Comparison of ENCODE assay signal across 9 mouse cellular contexts in the genomic region with DNA sequence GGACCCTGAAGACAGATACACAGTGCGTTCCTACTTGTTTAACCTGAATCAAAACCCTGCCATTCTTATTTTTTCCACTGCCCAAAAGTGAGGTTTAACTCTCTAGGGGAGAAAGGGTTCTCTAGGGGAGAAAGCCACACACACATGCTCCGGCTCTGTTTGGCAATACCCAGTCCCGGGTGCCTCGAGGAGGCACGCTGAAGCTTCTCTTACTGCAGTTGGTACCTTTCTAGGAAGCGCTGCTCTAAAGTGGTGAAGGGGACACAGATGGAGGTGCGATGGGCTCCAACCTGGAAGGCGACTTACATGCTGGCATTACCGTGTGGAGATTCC. TPM values are rescaled to one million over a fixed set of nuclear protein-coding genes. Genes with fewer than 3 reads are reported as not detected.
DNase-seq lines count a peak whose midpoint lies in the region; ATAC-seq and TF ChIP-seq lines count a peak whose summit lies in the region.
"Had no signal": no experiment of that assay in that cellular context is flagged by ENCODE, and none has a peak within 500 bp of the region (broad histone marks: within the 10 kb centered on the region; RNA-seq: fewer than 3 reads in every experiment).

No protein-coding gene starts in this region.

- H3K4me3 ChIP-seq in heart, embryonic 11.5 days (ENCODE audit: low read depth, low read length): peak overlapping the region; percentile 80
- H3K4me3 ChIP-seq in ES-Bruce4 (ENCODE audit: low read depth, low read length): peak overlapping the region; percentile 55
- H3K4me3 ChIP-seq in forebrain, postnatal 0 days (ENCODE audit: low read depth, low read length): peak overlapping the region; percentile 64
- H3K4me3 ChIP-seq in liver, embryonic 16.5 days (ENCODE audit: low read depth, low read length): peak overlapping the region; percentile 56

- H3K9ac ChIP-seq in heart, embryonic 11.5 days (ENCODE audit: low read depth, low read length): peak overlapping the region; percentile 77
- H3K9ac ChIP-seq in ES-Bruce4 (ENCODE audit: low read depth, poor library complexity, severe bottlenecking): 0 out of 2 replicates have a peak overlapping the region, but pooled peaks have one; percentile 43
- peak overlapping the region; percentile 53 for H3K9ac ChIP-seq in forebrain, postnatal 0 days
- no peak overlapping the region for H3K9ac ChIP-seq in liver, embryonic 16.5 days (ENCODE audit: low read depth, low read length)

- no peak for DNase-seq in heart, postnatal 4 days
- no peak for DNase-seq in forebrain, postnatal 0 days
- no peak for DNase-seq in layer of hippocampus, adult 18-20 months (ENCODE audit: low spot score in 2 of 2)
- DNase-seq in gastrocnemius, postnatal 36 days: no peak
- no peak for DNase-seq in kidney, postnatal 36 days

- TF ChIP-seq EP300 in ES-Bruce4 (IDR thresholded peaks at IDR 0.05; ENCODE audit: insufficient read depth, low read depth, low read length): no peak

- H3K27ac ChIP-seq in heart, embryonic 11.5 days (ENCODE audit: low read depth, low read length): peak overlapping the region; percentile 73; the same call in 1 of the 2 replicates
- no peak overlapping the region for H3K27ac ChIP-seq in ES-Bruce4 (ENCODE audit: insufficient read depth, low read length)
- H3K27ac ChIP-seq in forebrain, postnatal 0 days (ENCODE audit: low read depth, low read length): no peak overlapping the region
- H3K27ac ChIP-seq in liver, embryonic 16.5 days (ENCODE audit: low read length): no peak overlapping the region

- no peaks in the 10 kb centered on the region for H3K36me3 ChIP-seq in heart, embryonic 11.5 days (ENCODE audit: control insufficient read depth, insufficient read depth, low read length)
- no peaks in the 10 kb centered on the region for H3K36me3 ChIP-seq in ES-Bruce4 (ENCODE audit: control insufficient read depth, insufficient read depth, low read length, poor library complexity, severe bottlenecking)
- H3K36me3 ChIP-seq in forebrain, postnatal 0 days (ENCODE audit: insufficient read depth): no peaks in the 10 kb centered on the region
- no peaks in the 10 kb centered on the region for H3K36me3 ChIP-seq in liver, embryonic 16.5 days (ENCODE audit: control insufficient read depth, insufficient read depth)

- H3K9me3 ChIP-seq in heart, embryonic 11.5 days (replicated peaks; ENCODE audit: control insufficient read depth, low read length): no peaks in the 10 kb centered on the region
- no peaks in the 10 kb centered on the region for H3K9me3 ChIP-seq in ES-Bruce4 (replicated peaks; ENCODE audit: control insufficient read depth, insufficient read depth, low read length, poor library complexity, severe bottlenecking)
- no peaks in the 10 kb centered on the region for H3K9me3 ChIP-seq in forebrain, postnatal 0 days (ENCODE audit: low read length)
- no peaks in the 10 kb centered on the region for H3K9me3 ChIP-seq in liver, embryonic 16.5 days (replicated peaks; ENCODE audit: control insufficient read depth, low read length)

- peak overlapping the region; percentile 97 for H3K4me2 ChIP-seq in heart, embryonic 11.5 days
- H3K4me2 ChIP-seq in forebrain, postnatal 0 days (ENCODE audit: low read depth): peak overlapping the region; percentile 100
- H3K4me2 ChIP-seq in liver, embryonic 16.5 days (ENCODE audit: low read depth, low read length): peak overlapping the region; percentile 69

- no peak for TF ChIP-seq CTCF in ES-Bruce4 (IDR thresholded peaks at IDR 0.05; ENCODE audit: low read depth, low read length)
- no peak for TF ChIP-seq CTCF in forebrain, postnatal 0 days (IDR thresholded peaks at IDR 0.05; ENCODE audit: low read depth)

- intact Hi-C loops in gastrocnemius, postnatal 36 days (cut with DNase I): no loop called here

- 8% methylated on average over 9 of the region's 9 CpGs for WGBS in heart, embryonic 11.5 days (ENCODE audit: insufficient replicate concordance)
- WGBS in forebrain, postnatal 0 days: 9% methylated on average over 9 of the region's 9 CpGs
- 9% methylated on average over 9 of the region's 9 CpGs for WGBS in liver, embryonic 16.5 days (ENCODE audit: insufficient replicate concordance)

- no peak for ATAC-seq in heart, embryonic 11.5 days (replicated peaks; ENCODE audit: insufficient number of reproducible peaks, low FRiP score, low TSS enrichment)
- ATAC-seq in forebrain, postnatal 0 days: peak; percentile 50
- no peak for ATAC-seq in liver, embryonic 16.5 days (ENCODE audit: low read depth)

- H3K27me3 ChIP-seq in heart, embryonic 11.5 days (ENCODE audit: control insufficient read depth, insufficient read depth, low read length): peaks cover 9% of the 10 kb centered on the region
- H3K27me3 ChIP-seq in ES-Bruce4 (ENCODE audit: control insufficient read depth, insufficient read depth, low read length, poor library complexity, severe bottlenecking): no peaks in the 10 kb centered on the region; the same call in none of the 2 replicates
- no peaks in the 10 kb centered on the region; the same call in 1 of the 2 replicates for H3K27me3 ChIP-seq in forebrain, postnatal 0 days (ENCODE audit: insufficient read depth, low read length)
- peaks cover 23% of the 10 kb centered on the region for H3K27me3 ChIP-seq in liver, embryonic 16.5 days (ENCODE audit: control insufficient read depth, insufficient read depth, low read depth, low read length)
- H3K27me3 ChIP-seq: CH12.LX had no signal

- no peaks in the 10 kb centered on the region for H3K4me1 ChIP-seq in heart, embryonic 11.5 days (ENCODE audit: control insufficient read depth, insufficient read depth, low read length)
- H3K4me1 ChIP-seq in ES-Bruce4 (ENCODE audit: control insufficient read depth, insufficient read depth, low read length): no peaks in the 10 kb centered on the region
- H3K4me1 ChIP-seq in forebrain, postnatal 0 days (ENCODE audit: insufficient read depth): no peaks in the 10 kb centered on the region
- H3K4me1 ChIP-seq in liver, embryonic 16.5 days (ENCODE audit: control insufficient read depth, low read depth, low read length): no peaks in the 10 kb centered on the region

- no peak for TF ChIP-seq POLR2A in ES-Bruce4 (IDR thresholded peaks at IDR 0.05; ENCODE audit: insufficient read depth, low read length)

RNA-seq across cellular contexts. Expression of gene Adgrg6, which starts 0.9 kb away (rescaled TPM):
- polyA plus RNA-seq in heart, embryonic 11.5 days (2014; fragmentation: Nextera tagmentation; extraction: Ambion mirVana): 23.8 and 25.9 TPM in 2 replicates
- 10 to 100 TPM in 1 of 2 experiments, 1 to 10 TPM in 1; 7.4 to 10.7 TPM for total RNA-seq in heart, postnatal 4 days (2021)
- polyA plus RNA-seq in ES-Bruce4 (2011; ENCODE audit: insufficient read depth, insufficient read length, low read depth, missing spikeins): 1.4 and 1.8 TPM in 2 replicates
- total RNA-seq in forebrain, postnatal 0 days (2014; rRNA removed): 1.6 and 1.8 TPM in 2 replicates
- polyA plus RNA-seq in forebrain, postnatal 0 days (2015; fragmentation: Nextera tagmentation; extraction: Ambion mirVana): 0.44 and 0.59 TPM in 2 replicates
- polyA plus RNA-seq in liver, embryonic 16.5 days (2015; fragmentation: Nextera tagmentation; extraction: Ambion mirVana): 0.53 and 0.63 TPM in 2 replicates
- 1 to 10 TPM; 1.3 to 1.5 TPM for total RNA-seq in layer of hippocampus, adult 18-20 months (2021)
- 1 to 10 TPM in 1 of 2 experiments, under 1 TPM in 1; 0.79 to 1.8 TPM for total RNA-seq in gastrocnemius, postnatal 36 days (2021)
- total RNA-seq: CH12.LX had no signal
